Mouse (Mus musculus) adipocyte (in vitro differentiated cells): ENCODE results near the gene Terb1.

Experiments used
- DNase-seq: peaks from one replicate; pipeline ENCODE4 v3.0.0-alpha.2; 2016; ENCODE audit warnings: low spot score

Gene Terb1

DNA sequence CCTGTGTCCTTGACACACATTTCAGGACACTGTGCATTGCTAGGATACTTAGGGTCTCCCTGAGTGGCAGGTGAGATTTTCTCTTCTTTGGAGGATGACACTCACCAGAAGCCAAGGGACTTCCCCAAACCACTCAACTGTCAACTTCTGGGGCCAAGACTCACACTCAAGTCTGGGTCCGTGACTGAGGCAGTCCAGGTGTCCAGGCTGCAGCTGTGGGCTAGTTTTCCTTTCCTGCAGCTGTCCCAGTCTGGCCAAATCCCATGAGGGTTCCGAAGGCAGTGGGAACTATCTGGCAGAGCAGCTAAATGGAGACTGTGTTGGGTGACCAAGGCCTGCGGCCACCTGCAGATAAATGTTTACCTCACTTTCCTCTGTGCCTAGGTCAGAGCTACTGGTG, 97.7 kb downstream of the Terb1 start:
- DNase-seq: no peak

- no peak for DNase-seq
Observed at GRCm38 (mm10) chr8:104411468-104411867, 98.2 kb downstream of the Terb1 start.

DNA sequence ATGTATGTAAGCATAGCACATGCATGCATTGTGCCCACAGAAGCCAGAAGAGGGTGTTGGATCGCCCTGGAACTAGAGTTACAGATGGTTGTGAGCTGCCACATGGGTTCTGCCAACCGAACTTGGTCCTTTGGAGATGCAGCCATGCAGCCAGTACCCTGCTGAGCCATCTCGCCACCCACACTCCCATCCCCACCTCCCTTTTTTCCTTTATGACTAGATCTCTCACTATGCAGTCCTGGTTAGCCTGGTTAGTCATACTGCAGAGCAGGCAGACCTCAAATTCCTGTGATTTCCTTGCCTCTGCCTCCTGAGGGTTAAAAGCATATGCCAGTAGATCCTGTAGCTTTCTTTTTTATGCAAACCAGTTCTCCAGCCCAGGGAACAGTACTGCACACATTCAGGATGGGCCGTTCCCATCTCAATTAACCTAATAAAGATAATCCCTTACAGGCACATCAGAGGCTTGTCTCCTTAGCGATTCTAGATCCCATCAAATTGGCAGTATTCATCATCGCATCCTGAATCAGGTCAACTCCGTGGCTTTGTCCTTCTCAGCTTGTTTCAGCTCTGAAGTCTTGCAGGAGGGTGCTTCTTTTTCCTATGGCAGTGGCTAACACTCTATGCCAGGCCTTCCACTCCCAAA, 99.0 kb downstream of the Terb1 start:
- DNase-seq: no peak

DNA sequence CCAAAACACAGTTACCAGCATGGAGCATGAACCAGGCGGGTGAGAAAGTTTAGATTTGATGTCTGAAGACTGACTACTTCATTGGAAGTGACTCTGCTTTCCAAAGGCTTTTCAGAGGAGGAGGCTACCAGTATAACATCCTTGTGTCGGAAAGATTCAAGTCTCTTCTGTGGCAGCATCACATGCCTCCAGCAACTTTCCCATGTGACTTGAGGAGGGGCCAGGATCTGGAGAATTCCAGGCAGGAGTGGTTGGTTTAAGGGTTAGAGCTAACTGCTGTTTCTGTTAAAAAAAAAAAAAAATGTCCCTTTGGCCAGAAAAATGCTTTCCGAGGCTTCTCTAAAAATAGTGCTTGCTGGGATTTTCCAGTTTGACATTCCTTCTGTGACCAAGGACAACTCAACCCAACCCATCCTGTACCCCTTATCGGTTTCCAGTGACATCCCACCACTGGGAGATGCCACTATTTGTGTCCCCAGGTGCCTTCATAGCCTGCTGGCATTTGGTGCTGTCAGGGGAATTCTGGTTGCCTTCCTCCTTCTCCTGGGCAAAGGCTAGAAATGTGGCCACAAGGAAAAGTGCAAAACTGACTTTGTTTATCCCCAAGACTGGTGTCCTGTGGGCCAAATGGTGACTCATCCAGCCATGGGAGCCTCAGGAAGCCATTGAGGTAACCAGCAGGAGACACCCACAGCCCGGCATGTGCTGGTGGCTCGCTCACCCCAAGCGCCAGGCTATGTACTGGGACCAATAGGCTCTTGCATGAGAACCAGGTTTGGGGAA, 101.2 kb downstream of the Terb1 start:
- DNase-seq: peak; percentile 79

DNA sequence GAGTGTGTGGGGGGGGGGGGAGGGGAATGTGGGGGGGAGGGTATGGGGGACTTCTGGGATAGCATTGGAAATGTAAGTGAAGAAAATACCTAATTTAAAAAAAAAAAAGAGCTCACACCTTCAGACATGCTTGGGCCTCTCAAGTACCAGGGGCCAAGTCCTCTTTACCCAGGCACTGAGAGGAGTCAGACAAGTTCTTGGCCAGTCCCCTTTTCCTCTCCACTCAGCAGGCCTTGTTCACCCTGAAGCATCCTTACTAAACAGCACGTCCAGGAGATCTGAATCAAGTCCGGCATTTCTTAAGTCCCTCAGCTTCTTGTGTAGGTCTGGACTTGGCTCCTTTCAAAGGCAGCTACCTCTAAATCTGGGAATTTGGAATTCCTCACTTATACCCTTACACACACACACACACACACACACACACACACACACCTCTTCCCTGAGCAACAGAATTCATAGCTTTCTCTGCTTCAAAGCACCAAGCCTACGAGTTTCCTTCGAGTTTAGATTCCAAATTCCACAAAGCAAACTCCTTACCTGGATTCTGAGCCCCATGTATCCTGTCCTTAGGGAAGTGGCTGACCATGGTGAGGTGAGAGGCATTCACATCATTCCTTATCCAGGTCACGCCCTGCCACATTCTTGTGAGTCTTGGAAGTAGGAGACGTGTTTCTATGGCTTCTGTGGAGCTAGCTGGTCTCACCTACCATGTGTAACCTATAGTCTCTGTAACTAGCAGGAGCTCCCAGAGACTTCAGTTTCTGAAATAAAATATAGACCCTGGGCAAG, 103.2 kb downstream of the Terb1 start:
- no peak for DNase-seq

DNA sequence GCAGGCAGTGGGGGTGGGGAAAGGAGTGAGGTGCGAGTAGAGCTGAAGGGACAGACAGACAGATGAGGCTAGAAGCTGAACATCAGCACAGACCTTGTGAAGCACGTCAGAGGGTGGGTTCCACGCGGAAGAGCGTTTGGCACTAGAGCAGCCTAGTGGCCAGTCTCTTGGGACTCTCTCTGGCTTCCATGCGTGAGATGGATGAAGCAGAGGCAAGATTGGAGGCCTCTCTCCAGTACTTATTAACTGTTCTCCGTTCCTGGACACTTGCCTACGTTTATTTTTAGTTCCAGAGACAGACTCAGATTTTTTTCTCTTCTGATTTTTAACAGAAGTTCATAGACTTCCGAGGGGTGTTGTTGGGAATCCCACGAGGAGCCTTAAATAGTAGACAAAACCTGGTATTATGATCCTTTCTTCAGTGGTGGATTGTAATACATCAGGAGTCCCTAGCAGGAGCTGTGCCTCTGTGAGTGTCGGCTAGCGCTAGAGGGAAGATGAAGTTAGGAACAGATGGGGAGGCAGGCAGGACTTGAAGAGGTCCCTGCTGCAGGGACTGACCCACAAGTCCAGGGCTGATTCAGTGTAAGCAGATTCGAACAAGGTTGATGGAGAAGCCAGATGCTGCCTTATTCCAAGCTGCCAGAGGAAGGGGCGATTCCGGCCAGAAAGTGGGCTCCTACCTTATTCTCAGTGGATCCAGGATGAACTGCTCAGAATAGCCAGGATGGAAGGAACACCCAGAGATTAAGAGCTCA, 104.1 kb downstream of the Terb1 start:
- peak; percentile 66 for DNase-seq

DNA sequence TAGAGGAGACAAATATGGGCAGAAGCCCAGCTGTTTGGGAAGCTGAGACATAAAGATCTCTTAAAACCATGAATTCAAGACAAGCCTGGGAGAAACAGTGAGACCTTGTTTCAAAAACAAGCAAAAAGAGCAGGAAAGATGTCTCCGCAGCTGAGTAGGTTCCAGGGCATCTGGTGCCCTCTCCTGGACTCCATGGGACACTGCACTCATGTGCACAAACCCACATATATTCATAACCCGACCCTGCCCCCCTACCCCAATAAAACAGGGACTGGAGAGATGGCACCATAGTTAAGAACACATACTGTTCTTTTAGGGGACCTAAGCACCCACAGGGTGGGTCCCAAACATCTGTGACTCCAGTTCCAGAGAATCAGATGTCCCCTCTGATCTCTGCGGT, 106.1 kb downstream of the Terb1 start:
- peak; percentile 40 for DNase-seq
